Mouse (Mus musculus): ENCODE measurements around the gene Psma6.

DNA sequence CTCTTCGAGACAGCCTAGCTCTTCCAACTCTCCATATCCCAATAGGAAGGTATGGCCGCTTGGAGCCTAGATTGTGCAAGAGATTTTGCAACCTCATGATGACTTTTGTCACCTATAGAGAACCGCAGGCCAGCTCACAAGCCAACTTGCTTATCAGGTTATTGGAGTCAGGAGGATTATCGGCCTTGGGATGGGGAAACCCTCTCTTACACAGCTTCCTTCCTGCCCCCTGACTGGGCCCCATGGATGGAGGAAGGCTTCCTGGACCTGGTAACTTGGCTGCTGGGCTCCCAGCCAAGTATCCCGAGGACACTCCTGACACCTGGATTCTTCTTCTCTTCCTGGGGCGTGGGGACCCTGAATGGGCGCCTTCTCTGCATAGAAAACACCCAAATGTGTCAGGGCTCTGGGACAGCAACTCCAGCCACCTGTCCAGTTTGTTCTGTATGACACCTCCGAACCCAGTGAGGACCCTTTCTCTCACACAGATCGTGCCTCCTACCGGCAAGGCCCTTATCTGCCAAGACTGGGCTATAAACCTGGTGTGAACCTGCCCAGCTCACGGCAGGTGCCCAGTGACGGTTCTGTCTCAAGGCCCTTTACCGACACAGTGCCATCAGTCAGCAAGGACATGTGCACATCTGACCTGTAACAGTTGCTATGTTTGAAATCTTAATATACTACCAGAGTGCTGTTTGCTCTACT is 53.3 kb downstream of the Psma6 start:
- TF ChIP-seq EP300 (IDR thresholded peaks at IDR 0.05; ENCODE audit: low read depth) (peak; percentile 65), CTCF (IDR thresholded peaks at IDR 0.05; ENCODE audit: low read depth) (no peak)

Measured in liver, postnatal 0 days (tissue).